Mouse (Mus musculus): ENCODE results near the gene Minpp1. TPM values are rescaled to one million over a fixed set of nuclear protein-coding genes. Genes with fewer than 3 reads are reported as not detected.

Gene Minpp1
- polyA plus RNA-seq, 1 experiment from 2014 or later, result 62.9 TPM

Other genes starting within 250 kb of the Minpp1 start
- gene Sgms1, start 96.1 kb upstream of the Minpp1 start, polyA plus RNA-seq (2015; fragmentation: Nextera tagmentation; extraction: Ambion mirVana), result 50.4 and 54.7 TPM in 2 replicates
- gene Rpl9-ps6, start 19.2 kb upstream of the Minpp1 start, polyA plus RNA-seq (2015; fragmentation: Nextera tagmentation; extraction: Ambion mirVana), result 106 and 112 TPM in 2 replicates
- 3.2 and 3.4 TPM in 2 replicates for gene Papss2, start 110.0 kb downstream of the Minpp1 start, polyA plus RNA-seq (2015; fragmentation: Nextera tagmentation; extraction: Ambion mirVana)